Mouse (Mus musculus) C2C12 (cell line): ENCODE measurements around the gene Trip6.

ENCODE experiments used
- CTCF ChIP-seq: IDR thresholded peaks from one replicate; pipeline ENCODE4 v1.5.1; 2011; ENCODE audit not compliant: control insufficient read depth, insufficient read depth, insufficient read length
- FOSL1 ChIP-seq: IDR thresholded peaks from one replicate; pipeline ENCODE4 v1.8.0; 2011; ENCODE audit warnings: mild to moderate bottlenecking, low read length; ENCODE audit not compliant: poor library complexity, insufficient read depth, severe bottlenecking
- MAX ChIP-seq: IDR thresholded peaks from one replicate; pipeline ENCODE4 v1.6.1; 2011; ENCODE audit warnings: mild to moderate bottlenecking, control low read depth
- MYOD1 ChIP-seq: IDR thresholded peaks from one replicate; pipeline ENCODE4 v1.6.1; 2011; ENCODE audit warnings: low read depth; ENCODE audit not compliant: control insufficient read depth, insufficient read length
- MYOG ChIP-seq: IDR thresholded peaks from one replicate; pipeline ENCODE4 v1.6.1; 2011; ENCODE audit not compliant: control insufficient read depth, insufficient read length; ENCODE audit errors: extremely low read depth
- USF1 ChIP-seq: IDR thresholded peaks from one replicate; pipeline ENCODE4 v1.6.1; 2011; ENCODE audit warnings: low read depth, mild to moderate bottlenecking, control low read depth, moderate library complexity

DNA sequence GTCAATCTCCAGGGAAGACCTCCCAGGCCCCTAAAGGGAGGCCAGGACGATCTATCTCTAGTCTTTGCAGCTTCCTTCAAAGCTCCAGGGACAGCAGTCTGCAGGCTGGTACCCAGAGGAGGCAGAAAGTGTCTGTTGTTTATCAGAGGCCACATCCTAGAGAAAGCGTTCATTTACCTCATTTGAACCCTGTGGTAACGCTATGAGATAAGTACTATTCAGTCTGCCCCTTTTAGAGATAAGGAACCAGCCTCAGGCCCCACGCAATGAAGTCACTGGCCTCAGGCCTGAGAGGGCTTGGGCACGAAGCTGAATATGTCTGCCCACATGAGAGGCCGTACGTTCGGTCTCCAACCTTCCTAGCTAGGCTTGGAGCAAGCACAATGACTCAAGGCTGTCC, 3.2 kb upstream of the Trip6 start:
- TF ChIP-seq CTCF (no peak), MAX (no peak), FOSL1 (no peak), USF1 (no peak), MYOD1 (no peak), MYOG (no peak)
